Mouse (Mus musculus): ENCODE data around the gene Lamc1.

The Lamc1 gene

DNA sequence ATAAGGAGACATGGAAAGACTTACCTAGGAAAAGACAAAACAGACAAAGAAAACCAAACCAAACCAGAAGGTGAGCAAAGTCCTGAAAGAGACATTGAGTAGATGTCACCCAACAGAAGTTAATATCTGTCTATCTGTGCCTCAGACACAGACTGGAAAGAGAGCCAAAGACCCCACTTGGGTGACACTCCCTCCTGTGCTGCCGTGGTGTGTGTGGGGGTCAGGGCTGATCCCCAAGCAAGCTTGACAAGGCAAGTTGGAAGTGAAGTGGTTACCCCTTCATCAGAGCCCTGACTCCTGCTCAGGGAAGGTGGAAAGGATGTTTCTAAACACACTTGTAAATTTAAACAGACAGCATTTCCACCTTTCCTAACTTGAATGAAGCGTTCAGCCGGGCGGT is 140.2 kb downstream of the Lamc1 start:
- in situ Hi-C loops (cut with MboI, MseI), result no loop called here

DNA sequence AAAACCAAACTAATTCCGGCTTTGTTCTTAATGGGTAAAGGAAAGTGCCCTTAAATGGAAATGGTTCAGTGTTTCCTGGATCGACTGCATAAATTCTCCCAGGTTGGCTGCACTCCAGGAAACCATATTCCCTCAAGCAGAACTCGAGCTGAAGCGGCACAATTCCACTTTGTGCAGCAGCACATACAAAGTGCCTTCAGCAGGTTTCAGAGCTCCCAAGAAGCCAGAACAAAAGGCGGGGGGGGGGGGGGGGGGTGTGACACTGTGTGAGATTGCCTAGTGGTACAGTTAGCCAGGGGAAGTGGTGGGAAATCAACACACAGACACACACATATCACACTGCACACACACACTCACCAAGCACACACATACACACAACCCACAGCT is 140.7 kb downstream of the Lamc1 start:
- in situ Hi-C loops (cut with MboI, MseI), result no loop called here

DNA sequence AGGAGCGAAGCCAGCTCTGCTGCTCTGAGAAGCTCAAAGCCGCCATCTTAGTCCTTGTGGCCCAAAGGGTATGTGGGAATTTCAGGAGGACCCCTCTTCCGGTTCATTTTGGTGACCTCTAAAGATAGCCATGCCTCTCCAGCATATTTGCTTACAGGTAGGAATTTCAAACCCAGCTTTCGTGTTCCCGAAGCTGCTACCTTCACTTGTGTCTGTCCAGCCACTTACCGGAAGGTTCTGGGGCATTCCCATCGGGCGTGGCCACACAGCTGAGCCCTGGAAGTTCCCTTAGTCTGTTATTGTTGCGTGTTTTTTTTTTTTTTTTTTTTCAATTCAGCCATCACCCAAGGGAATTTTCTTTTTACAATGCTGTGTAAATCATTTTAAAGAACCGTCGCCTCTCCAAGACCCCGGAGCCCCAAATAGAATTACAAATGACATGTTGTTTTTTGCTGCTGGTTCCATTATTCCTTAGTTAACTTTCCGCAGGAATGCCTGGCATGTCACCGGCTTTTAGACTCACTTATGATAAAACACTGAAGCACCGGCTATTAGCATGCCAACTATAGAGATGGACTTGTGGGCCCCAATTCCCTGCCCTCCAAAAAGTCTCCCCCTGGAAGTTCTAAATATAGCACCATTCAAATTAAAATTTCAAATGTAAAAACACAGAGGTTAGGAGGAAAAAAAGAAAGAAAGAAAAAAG is 141.2 kb downstream of the Lamc1 start:
- in situ Hi-C loops (cut with MboI, MseI), result no loop called here

DNA sequence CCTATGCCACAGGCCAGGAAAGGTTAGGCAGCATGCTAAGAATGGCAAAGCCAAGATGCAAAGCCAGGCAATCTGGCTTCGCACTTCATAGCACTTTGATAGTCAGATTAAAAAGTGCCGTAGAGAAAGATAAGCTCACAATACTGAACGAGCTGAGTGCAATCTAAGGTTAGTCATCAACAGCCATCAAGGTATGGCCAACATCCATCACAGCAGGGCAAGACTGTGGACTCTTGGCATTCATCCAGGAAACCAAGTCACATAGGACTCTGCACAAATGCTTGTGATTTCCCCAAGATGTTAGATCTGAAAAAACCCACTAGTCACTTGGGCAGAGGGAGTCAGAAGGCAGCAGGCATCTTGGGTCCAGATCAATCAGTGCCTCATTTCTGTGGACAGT is 144.5 kb downstream of the Lamc1 start:
- in situ Hi-C loops (cut with MboI, MseI), result no loop called here

DNA sequence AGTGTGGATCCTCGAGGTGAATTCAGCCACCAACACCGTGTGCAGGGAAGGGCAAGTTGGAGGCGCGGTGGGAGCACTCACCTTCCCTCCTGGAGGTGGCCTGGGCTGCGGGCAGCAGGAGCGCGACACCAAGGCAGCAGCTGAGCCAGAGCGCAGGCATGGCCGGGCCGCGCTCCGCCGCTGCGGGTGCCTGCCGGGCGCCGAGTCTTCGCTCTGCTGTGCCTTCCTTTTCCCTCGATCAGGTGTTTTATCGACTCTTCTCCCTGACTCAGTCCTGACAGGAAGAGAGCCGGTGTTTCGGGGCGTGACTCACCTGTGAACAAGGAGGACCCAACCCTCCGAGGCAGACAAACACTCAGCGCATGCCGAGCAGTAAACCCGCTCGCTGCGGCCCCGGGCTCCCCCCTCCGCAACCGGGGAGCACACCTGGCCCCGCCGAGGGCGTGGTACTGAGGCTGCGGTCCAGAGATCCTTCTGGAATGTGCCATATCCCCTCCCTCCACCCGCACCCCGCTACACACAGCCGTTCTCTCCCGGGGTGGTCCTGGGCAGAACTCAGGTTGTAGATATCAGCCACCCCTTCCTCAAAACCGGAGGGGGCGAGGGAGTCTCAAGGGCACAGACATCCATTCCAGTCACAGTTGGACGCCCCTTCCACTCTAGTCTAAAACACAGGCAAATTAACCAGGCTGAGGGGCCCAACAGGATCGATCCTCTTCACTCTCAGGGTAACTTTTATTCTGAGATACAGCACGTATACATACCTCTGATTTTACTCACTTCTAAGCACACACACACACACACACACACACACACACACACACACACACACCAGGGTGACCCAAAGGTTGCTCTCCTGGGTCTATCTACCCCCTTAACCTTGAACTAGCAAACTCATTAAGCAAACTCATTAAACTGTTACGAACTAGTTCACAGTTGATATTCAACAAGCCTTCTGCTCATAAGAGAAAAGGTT is 146.5 kb downstream of the Lamc1 start, which contains the start of gene Lamc2:
Lamc2 (minus strand) TSS at position 620 of the 976 bp plus-strand sequence.
- in situ Hi-C loops (cut with MboI, MseI), result no loop called here

DNA sequence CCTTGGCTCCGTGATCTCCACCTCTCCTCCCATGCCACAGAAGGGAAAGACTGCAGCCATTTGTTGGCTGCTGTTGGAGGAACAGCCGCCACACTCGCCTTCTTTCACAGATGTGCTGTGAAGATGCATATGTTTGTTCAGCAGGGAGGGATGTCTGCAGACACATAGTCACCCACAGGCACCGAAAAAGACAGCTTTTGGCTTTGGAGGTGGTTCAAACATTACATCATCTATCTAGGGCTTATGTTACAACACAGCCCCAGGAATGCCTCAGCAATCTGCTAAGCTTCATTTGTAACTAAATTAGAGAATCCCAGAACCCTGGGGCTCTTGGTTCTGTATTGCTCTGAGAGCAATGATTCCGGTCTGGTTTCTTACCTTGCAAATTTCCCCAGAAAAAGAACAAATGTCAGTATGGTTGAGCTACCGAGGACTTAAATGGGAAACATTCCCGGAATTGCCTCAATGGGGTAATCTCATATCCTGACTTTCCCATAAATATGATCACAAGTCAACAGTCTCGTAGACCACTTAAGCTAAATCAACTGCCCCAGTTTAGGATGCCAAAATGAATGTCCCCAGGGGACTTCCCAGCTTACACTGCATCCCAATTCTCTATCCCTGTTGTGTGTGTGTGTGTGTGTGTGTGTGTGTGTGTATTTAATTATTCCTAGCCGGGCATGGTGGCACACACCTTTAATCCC is 151.8 kb downstream of the Lamc1 start:
- in situ Hi-C loops (cut with MboI, MseI), result loop anchor here (5.0 kb wide), 1 partner anchor 597 kb away; no protein-coding TSS in a partner anchor

DNA sequence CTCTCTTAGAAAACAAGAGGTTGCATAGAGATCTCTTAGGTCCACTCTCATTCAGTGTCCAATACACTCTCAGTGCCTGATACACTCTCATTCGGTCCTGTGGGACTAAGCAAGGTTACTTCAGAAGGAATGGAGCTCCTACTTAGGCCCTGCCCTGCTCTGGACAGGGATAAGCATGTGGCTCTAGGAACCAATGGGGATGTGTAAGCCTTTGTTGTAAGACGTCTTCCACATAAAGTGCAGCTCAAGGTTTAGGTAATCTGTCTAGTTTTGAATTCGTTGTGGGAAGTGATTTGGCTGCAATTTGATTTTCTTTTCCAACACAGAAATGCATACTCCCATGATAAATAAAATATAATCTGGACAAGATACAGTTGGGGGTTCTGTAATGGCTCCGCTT is 152.4 kb downstream of the Lamc1 start:
- in situ Hi-C loops (cut with MboI, MseI), result loop anchor here (5.0 kb wide), 1 partner anchor 597 kb away; no protein-coding TSS in a partner anchor

DNA sequence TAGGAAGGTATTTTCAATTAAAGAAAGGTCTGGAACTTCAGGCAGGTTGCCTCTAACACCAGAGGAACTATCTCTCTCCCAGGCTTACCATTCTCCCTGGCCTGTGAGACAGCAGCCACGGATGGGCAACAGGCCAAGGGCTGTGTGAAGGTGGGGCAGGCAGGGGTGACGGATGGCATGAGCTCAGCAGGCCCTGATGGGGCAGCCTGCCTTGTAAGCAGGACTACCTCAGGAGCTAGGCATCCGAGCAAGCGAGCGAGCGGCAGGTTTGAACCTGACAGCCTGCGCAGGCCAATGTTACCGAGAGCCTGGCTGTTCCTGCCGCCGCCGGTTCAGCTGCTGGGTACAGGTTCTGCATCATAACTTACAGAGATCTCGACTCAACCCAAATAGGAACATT is 157.8 kb downstream of the Lamc1 start:
- in situ Hi-C loops (cut with MboI, MseI), result no loop called here

DNA sequence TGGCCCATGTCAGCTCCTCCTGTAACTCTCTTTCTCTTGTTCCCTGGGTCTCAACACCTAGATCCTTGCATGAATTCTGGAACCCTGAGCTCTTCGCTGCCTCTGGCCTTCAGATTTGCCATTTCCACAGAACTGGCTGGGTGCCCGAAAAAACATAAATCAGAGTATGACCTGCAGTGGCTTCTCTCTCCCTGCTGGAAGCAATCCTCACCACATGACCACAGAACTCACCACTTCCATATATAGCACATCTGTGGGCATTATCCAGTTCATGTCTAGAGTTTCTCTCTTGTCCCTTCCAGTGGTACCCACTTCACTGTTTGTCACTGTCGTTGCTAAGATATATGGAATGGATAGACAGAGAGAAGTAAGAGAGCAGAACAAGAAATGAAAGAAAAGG is 159.3 kb downstream of the Lamc1 start:
- in situ Hi-C loops (cut with MboI, MseI), result no loop called here

DNA sequence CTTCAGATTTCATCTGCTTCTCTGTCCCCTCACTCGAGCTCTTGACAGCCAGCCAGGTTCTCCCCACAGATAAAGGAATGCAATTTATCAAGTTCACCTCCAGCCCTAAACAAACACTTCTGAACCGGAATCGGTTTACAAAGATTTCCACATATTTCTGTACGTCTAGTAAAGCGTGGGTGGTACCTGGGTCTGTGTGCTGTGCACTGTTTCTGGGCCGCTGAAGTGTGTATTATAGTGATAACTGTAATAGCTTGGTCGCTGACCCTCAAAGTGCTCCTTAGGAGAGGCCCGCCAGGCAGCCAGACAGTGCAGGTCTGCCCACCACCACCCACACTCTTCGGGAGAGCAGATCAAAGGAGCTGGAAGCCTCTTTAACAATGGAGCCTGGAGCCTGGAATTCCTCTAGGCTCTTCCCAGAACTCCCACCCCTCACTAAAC is 160.3 kb downstream of the Lamc1 start:
- in situ Hi-C loops (cut with MboI, MseI), result no loop called here

DNA sequence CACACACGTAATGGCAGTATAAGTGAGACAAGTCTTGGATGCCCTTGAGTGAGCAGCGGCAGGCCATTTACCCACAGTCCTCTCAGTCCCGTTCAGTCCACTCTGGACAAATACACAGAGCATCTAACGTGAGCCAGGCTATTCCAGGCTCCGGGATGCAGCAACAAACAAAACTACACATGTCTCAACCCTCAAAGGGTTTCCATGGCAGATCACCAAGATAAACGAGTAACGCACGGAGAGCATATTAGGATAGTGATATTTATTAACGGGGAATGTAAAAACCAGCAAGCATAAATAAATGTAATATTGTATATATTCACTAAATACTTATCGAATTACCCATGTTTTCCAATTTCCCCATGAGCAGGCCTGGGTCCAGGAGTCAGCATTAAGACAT is 161.6 kb downstream of the Lamc1 start:
- in situ Hi-C loops (cut with MboI, MseI), result no loop called here
